Mouse (Mus musculus): ENCODE measurements at regions not wholly inside any gene's neighbourhood (a gene's known extent, or its start where the extent isn't known, plus 50 kb on each side); places are given as distances from the start of the nearest gene placed in this dataset.

DNA sequence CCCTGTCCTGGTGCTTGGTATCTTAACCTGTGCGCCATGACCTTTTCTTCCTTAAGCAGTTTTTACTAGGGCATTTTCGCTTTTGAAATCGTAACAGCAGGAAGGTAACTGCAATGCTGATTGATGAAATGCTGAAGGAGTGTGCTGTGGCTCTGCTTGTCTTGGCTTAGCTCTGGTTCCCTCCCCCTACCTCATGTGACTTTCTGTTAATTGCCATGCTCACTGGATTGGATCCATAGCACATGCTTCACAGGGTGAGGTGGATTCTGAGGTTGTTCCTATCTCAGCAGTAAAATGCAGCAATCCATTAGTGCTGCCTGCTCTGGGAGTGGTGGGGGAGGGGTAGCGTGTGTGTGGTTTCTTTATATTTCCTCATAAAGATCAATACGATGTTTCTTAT is 268.6 kb upstream of the Eef2kmt start:
- Histone ChIP-seq H3K27ac (ENCODE audit: insufficient read depth, low read depth, low read length) (no peak overlapping the region), H3K4me3 (ENCODE audit: insufficient read depth, low read depth, low read length) (no peak overlapping the region), H3K4me1 (ENCODE audit: control insufficient read depth, insufficient read depth, low read length) (peaks cover 2% of the 10 kb centered on the region; the same call in 1 of the 2 replicates)
- no peak for TF ChIP-seq CTCF (IDR thresholded peaks at IDR 0.05; ENCODE audit: insufficient read depth, low read depth, low read length)
- TF ChIP-seq POLR2A (IDR thresholded peaks at IDR 0.05; ENCODE audit: insufficient read depth, low read depth, low read length), result no peak
- WGBS, result 88% methylated on average over 5 of the region's 5 CpGs

DNA sequence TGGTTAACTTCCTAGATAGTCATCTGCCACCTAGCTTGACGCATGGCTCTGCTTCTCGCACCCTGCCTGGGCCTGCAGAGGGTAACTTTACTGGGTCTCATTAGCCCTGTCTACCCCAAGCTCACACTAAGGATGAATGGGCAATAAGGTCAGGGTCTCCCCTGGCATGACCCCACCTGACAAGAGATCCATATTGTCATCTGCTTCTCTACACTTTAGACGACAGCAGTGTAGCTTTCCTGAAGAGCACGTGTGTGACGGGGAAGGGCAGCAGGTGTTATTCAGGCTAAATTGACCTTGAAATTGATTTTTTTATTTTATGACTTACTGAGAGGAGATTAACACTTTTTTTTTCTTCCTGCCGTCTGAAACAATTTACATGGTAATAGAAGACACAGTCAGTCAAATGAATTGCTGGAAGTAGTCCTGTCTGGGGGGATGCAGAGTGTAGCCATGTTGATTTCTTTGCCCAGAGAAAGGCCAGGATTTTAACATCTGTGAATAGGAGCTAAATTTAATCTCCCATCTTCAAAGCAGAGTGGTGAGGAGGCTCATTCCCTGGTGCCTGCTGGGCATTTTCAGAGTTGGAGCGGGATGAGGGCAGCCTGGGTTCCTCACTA is 267.7 kb upstream of the Eef2kmt start:
- Histone ChIP-seq H3K4me3 (ENCODE audit: insufficient read depth, low read depth, low read length) (no peak overlapping the region), H3K4me1 (ENCODE audit: control insufficient read depth, insufficient read depth, low read length) (peaks cover 2% of the 10 kb centered on the region; the same call in 1 of the 2 replicates), H3K27ac (ENCODE audit: insufficient read depth, low read depth, low read length) (no peak overlapping the region)
- 87% methylated on average over 7 of the region's 7 CpGs for WGBS
- TF ChIP-seq POLR2A (IDR thresholded peaks at IDR 0.05; ENCODE audit: insufficient read depth, low read depth, low read length) (no peak), CTCF (IDR thresholded peaks at IDR 0.05; ENCODE audit: insufficient read depth, low read depth, low read length) (no peak)

DNA sequence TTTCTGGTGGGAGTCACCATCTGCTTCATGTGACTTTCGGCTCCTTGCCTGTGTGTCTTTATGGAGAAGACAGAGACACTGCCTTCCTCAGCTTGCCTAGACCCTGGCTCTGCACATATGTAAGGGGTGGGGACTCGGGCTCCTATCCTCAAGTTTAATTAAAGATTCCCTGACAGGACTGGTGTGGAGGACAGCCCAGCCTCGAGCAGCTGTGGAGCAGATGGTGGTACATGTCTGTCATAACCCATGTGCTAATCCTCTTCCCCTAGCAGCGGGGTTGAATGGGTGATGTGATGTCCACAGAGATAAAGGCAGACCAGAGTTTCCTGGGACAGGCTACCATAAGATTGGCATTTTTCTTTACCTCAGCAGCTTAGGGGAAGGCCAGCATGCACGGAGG is 262.0 kb upstream of the Eef2kmt start:
- H3K4me1 ChIP-seq (ENCODE audit: control insufficient read depth, insufficient read depth, low read length), result no peaks in the 10 kb centered on the region
- H3K27ac ChIP-seq (ENCODE audit: insufficient read depth, low read depth, low read length), result no peak overlapping the region
- no peak overlapping the region for H3K4me3 ChIP-seq (ENCODE audit: insufficient read depth, low read depth, low read length)
- WGBS, result 63% methylated on average over 5 of the region's 5 CpGs
- no peak for TF ChIP-seq CTCF (IDR thresholded peaks at IDR 0.05; ENCODE audit: insufficient read depth, low read depth, low read length)
- TF ChIP-seq POLR2A (IDR thresholded peaks at IDR 0.05; ENCODE audit: insufficient read depth, low read depth, low read length), result no peak

DNA sequence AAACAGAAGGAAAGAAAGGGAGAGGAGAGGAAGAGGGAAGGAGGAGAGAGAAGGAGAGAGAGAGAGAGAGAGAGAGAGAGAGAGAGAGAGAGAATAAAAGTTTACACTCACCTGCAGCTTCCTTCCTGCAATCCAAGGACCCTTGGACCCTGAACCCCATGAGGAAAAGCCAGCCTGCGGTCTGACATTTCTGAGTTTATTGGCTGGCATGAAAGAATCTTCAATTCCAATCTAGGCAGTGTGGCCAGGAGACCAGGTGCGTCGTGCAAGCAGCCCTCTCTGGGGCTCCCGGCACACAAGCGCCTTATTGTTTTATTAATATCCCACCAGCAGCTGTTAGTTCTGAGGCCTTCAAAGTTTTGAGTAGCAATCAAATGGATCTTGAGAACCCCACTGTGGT is 260.1 kb upstream of the Eef2kmt start:
- 84% methylated on average over 5 of the region's 5 CpGs for WGBS
- no peak overlapping the region for H3K27ac ChIP-seq (ENCODE audit: insufficient read depth, low read depth, low read length)
- TF ChIP-seq CTCF (IDR thresholded peaks at IDR 0.05; ENCODE audit: insufficient read depth, low read depth, low read length), result no peak
- TF ChIP-seq POLR2A (IDR thresholded peaks at IDR 0.05; ENCODE audit: insufficient read depth, low read depth, low read length), result no peak

DNA sequence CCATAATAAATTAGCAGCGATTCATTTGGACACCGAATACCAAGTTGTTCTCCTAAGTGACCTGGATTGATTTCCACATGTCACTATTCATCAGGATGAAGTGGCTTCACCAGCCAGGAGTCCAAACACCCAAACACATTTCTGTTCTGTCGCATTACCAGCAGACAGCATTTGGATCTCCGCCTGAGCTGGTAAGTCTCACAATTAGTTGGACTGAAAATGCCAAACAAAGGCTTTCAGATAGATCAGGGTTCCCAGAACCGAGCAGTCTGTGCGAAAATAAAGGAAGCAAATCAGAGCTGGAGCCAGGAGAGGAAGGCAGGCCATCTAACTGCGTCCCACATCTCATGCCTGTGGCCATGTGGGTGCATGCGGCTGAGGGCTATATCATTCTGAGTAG is 251.5 kb upstream of the Eef2kmt start:
- H3K27ac ChIP-seq (ENCODE audit: insufficient read depth, low read depth, low read length), result no peak overlapping the region
- H3K4me3 ChIP-seq (ENCODE audit: insufficient read depth, low read depth, low read length), result no peak overlapping the region
- TF ChIP-seq CTCF (IDR thresholded peaks at IDR 0.05; ENCODE audit: insufficient read depth, low read depth, low read length) (no peak), POLR2A (IDR thresholded peaks at IDR 0.05; ENCODE audit: insufficient read depth, low read depth, low read length) (no peak)
- WGBS, result 65% methylated on average over 8 of the region's 8 CpGs
- no peaks in the 10 kb centered on the region for H3K4me1 ChIP-seq (ENCODE audit: control insufficient read depth, insufficient read depth, low read length)

More for the DNA sequence above, 260.1 kb upstream of the Eef2kmt start:
- H3K4me1 ChIP-seq (ENCODE audit: control insufficient read depth, insufficient read depth, low read length), result no peaks in the 10 kb centered on the region
- no peak overlapping the region for H3K4me3 ChIP-seq (ENCODE audit: insufficient read depth, low read depth, low read length)

DNA sequence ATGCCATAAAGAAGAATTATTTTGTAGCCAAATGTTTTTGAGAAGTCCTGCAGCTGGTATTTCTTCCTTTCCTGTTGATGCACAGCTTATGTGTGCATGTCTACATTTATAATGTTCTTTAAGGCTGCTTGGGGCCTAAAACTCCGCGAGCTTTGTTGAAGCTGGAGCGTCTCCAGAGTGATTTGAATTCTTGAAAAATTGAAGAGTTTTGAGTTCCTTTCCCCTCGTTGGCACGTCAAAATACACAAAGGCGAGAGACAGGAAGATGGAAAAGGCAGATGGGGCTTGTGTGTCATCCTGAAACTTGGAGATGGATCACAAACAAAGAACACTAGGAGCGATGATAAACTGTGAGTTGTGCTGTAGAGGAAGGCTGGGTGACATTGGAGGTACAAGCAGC is 246.2 kb upstream of the Eef2kmt start:
- 89% methylated on average over 7 of the region's 7 CpGs for WGBS
- H3K4me3 ChIP-seq (ENCODE audit: insufficient read depth, low read depth, low read length), result no peak overlapping the region
- no peak overlapping the region for H3K27ac ChIP-seq (ENCODE audit: insufficient read depth, low read depth, low read length)
- no peaks in the 10 kb centered on the region for H3K4me1 ChIP-seq (ENCODE audit: control insufficient read depth, insufficient read depth, low read length)
- TF ChIP-seq CTCF (IDR thresholded peaks at IDR 0.05; ENCODE audit: insufficient read depth, low read depth, low read length), result no peak
- no peak for TF ChIP-seq POLR2A (IDR thresholded peaks at IDR 0.05; ENCODE audit: insufficient read depth, low read depth, low read length)

DNA sequence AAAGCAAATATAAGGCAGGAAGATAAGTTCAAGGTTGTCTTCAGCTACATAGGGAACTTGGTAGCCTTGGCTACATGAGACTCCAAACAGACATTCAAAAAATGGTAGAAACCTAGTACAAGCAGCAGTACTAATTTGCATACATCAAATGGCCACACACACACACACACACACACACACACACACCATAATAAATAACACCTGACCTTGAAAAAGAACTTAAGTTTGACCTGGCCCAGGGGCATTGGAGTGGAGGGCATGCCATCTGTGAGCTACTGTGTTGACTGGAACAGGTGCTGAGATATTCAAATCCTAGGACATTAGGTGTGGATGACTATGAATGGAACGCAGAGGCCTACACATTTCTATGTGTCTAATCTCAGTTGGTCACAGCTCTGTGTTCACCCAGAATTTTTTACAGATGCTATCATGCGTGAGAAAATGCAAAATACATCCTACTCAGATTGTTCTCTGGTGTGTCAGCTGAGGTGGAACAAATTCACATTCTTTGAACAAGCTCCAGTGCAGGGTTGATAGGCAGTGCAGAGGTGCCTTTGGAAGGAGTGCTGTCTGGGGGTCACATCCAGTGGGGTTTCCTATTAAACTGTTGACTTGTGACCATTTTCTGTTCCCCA is 240.4 kb upstream of the Eef2kmt start:
- no peak overlapping the region for H3K4me3 ChIP-seq (ENCODE audit: insufficient read depth, low read depth, low read length)
- no peak overlapping the region for H3K27ac ChIP-seq (ENCODE audit: insufficient read depth, low read depth, low read length)
- no peaks in the 10 kb centered on the region for H3K4me1 ChIP-seq (ENCODE audit: control insufficient read depth, insufficient read depth, low read length)
- WGBS, result 83% methylated on average over 2 of the region's 2 CpGs
- TF ChIP-seq POLR2A (IDR thresholded peaks at IDR 0.05; ENCODE audit: insufficient read depth, low read depth, low read length) (no peak), CTCF (IDR thresholded peaks at IDR 0.05; ENCODE audit: insufficient read depth, low read depth, low read length) (no peak)

DNA sequence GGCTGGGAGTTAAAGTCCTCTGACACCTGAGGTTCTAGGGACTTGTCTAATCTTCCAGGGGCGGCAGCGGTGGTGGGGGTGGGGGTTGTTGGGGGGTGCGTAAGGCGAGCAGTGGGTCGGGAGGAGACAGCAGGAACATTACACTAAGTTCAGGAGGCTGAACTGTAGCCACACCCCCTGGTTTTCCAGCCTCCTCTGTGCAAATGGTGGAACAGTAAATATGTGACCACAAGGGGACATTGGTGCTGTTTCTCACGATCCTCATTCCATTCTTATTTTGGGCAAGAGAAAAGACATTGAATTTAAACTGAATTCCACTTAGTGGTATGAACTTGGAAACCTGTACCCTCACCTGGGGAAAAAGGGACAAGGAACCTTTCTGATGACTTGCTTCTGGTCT is 237.6 kb upstream of the Eef2kmt start:
- no peak for TF ChIP-seq CTCF (IDR thresholded peaks at IDR 0.05; ENCODE audit: insufficient read depth, low read depth, low read length)
- 54% methylated on average over 6 of the region's 6 CpGs for WGBS
- H3K4me1 ChIP-seq (ENCODE audit: control insufficient read depth, insufficient read depth, low read length), result no peaks in the 10 kb centered on the region

DNA sequence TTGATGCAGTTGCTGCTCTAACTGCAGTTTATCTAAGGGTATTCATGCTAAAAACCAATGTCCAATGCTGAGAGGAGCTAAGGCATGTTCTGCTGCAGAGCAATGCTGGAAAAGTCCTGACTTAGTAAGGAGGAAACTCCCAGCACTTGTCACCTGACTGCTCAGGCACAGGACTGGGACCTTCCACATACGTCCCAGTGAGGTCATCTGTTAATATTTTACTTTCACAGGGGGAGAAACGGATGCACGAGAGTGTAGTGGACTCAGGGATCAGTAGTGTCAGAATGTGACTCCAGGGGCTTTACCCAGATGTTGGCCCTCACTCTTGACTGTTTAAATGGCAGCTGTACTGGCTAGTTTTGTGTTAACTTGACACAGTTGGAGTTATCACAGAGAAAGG is 231.5 kb upstream of the Eef2kmt start:
- H3K4me3 ChIP-seq (ENCODE audit: insufficient read depth, low read depth, low read length), result no peak overlapping the region
- H3K27ac ChIP-seq (ENCODE audit: insufficient read depth, low read depth, low read length), result no peak overlapping the region
- no peak for TF ChIP-seq CTCF (IDR thresholded peaks at IDR 0.05; ENCODE audit: insufficient read depth, low read depth, low read length)
- no peak for TF ChIP-seq POLR2A (IDR thresholded peaks at IDR 0.05; ENCODE audit: insufficient read depth, low read depth, low read length)
- WGBS, result 76% methylated on average over 3 of the region's 3 CpGs
- no peaks in the 10 kb centered on the region for H3K4me1 ChIP-seq (ENCODE audit: control insufficient read depth, insufficient read depth, low read length)

More for the DNA sequence above, 237.6 kb upstream of the Eef2kmt start:
- Histone ChIP-seq H3K27ac (ENCODE audit: insufficient read depth, low read depth, low read length) (no peak overlapping the region), H3K4me3 (ENCODE audit: insufficient read depth, low read depth, low read length) (no peak overlapping the region)
